Mouse (Mus musculus): ENCODE results near the gene Gng3. TPM values are rescaled to one million over a fixed set of nuclear protein-coding genes. Genes with fewer than 3 reads are reported as not detected.

Gng3 gene
- total RNA-seq, 1 experiment from 2014 or later = not detected

GRCm38 (mm10) chr19:8818801-8819595, 20.0 kb downstream of the Gng3 start, which contains the start of gene Ttc9c:
Gene Ttc9c, minus strand, starts transcription at chr19:8819333.
- ATAC-seq (replicated peaks; ENCODE audit: insufficient number of reproducible peaks, low FRiP score, low TSS enrichment, poor library complexity, severe bottlenecking) = peak; percentile 72

- ATAC-seq (replicated peaks; ENCODE audit: insufficient number of reproducible peaks, low FRiP score, low TSS enrichment, poor library complexity, severe bottlenecking) = no peak
These were observed 20.6 kb downstream of the Gng3 start for GRCm38 (mm10) chr19:8818301-8818798.

- no peak for ATAC-seq (replicated peaks; ENCODE audit: insufficient number of reproducible peaks, low FRiP score, low TSS enrichment, poor library complexity, severe bottlenecking)
These were observed 22.0 kb downstream of the Gng3 start for GRCm38 (mm10) chr19:8817001-8817400.

- ATAC-seq (replicated peaks; ENCODE audit: insufficient number of reproducible peaks, low FRiP score, low TSS enrichment, poor library complexity, severe bottlenecking) = no peak
These were observed 23.2 kb downstream of the Gng3 start for GRCm38 (mm10) chr19:8815812-8816211.

- ATAC-seq (replicated peaks; ENCODE audit: insufficient number of reproducible peaks, low FRiP score, low TSS enrichment, poor library complexity, severe bottlenecking) = peak; percentile 28; the same call in 1 of the 2 replicates
These were observed 32.2 kb downstream of the Gng3 start for GRCm38 (mm10) chr19:8806810-8807209.

- ATAC-seq (replicated peaks; ENCODE audit: insufficient number of reproducible peaks, low FRiP score, low TSS enrichment, poor library complexity, severe bottlenecking) = no peak
These were observed 34.9 kb downstream of the Gng3 start for GRCm38 (mm10) chr19:8803879-8804660.

GRCm38 (mm10) chr19:8803204-8803780, 35.7 kb downstream of the Gng3 start:
- no peak for ATAC-seq (replicated peaks; ENCODE audit: insufficient number of reproducible peaks, low FRiP score, low TSS enrichment, poor library complexity, severe bottlenecking)

GRCm38 (mm10) chr19:8802130-8802821, 36.7 kb downstream of the Gng3 start, which contains the start of gene Zbtb3:
Gene Zbtb3, plus strand, starts transcription at chr19:8802555.
- peak; percentile 91 for ATAC-seq (replicated peaks; ENCODE audit: insufficient number of reproducible peaks, low FRiP score, low TSS enrichment, poor library complexity, severe bottlenecking)

GRCm38 (mm10) chr19:8798947-8799315, 40.1 kb downstream of the Gng3 start:
- no peak for ATAC-seq (replicated peaks; ENCODE audit: insufficient number of reproducible peaks, low FRiP score, low TSS enrichment, poor library complexity, severe bottlenecking)

- peak; percentile 80 for ATAC-seq (replicated peaks; ENCODE audit: insufficient number of reproducible peaks, low FRiP score, low TSS enrichment, poor library complexity, severe bottlenecking)
These were observed 40.6 kb downstream of the Gng3 start, which contains the start of gene Polr2g for GRCm38 (mm10) chr19:8798264-8798946. Gene Polr2g, minus strand, starts transcription at chr19:8798577.

GRCm38 (mm10) chr19:8790171-8790570, 48.8 kb downstream of the Gng3 start:
- ATAC-seq (replicated peaks; ENCODE audit: insufficient number of reproducible peaks, low FRiP score, low TSS enrichment, poor library complexity, severe bottlenecking) = no peak

GRCm38 (mm10) chr19:8789171-8789570, 49.8 kb downstream of the Gng3 start:
- no peak for ATAC-seq (replicated peaks; ENCODE audit: insufficient number of reproducible peaks, low FRiP score, low TSS enrichment, poor library complexity, severe bottlenecking)

- no peak for ATAC-seq (replicated peaks; ENCODE audit: insufficient number of reproducible peaks, low FRiP score, low TSS enrichment, poor library complexity, severe bottlenecking)
These were observed 50.5 kb downstream of the Gng3 start for GRCm38 (mm10) chr19:8788521-8788920.

Other genes with a start within 250 kb of the Gng3 start
- 0.21 TPM in 1 of 3 replicates, not detected in the others for gene Slc22a8, start 247.9 kb downstream of the Gng3 start, total RNA-seq (2017)
- not detected in 3 replicates for gene Slc22a6, start 221.2 kb downstream of the Gng3 start, total RNA-seq (2017)
- not detected in 3 replicates for gene Chrm1, start 175.4 kb downstream of the Gng3 start, total RNA-seq (2017)
- gene Slc3a2, start 115.8 kb downstream of the Gng3 start, total RNA-seq (2017) = 61.4 to 198 TPM (median 77.3 TPM) in 3 replicates
- gene Wdr74, start 103.4 kb downstream of the Gng3 start, total RNA-seq (2017) = 32.5 to 68.4 TPM (median 56.6 TPM) in 3 replicates
- gene 1700092M07Rik, start 98.5 kb downstream of the Gng3 start, total RNA-seq (2017) = 1.9 to 2.8 TPM in 2 of 3 replicates, not detected in the other
- gene Stx5a, start 97.8 kb downstream of the Gng3 start, total RNA-seq (2017) = 105 to 173 TPM (median 138 TPM) in 3 replicates
- 85.6 to 138 TPM (median 127 TPM) in 3 replicates for gene Nxf1, start 82.1 kb downstream of the Gng3 start, total RNA-seq (2017)
- gene Tmem223, start 68.2 kb downstream of the Gng3 start, total RNA-seq (2017) = 10.2 to 19.0 TPM (median 12.6 TPM) in 3 replicates
- gene Tmem179b, start 64.7 kb downstream of the Gng3 start, total RNA-seq (2017) = 86.6 to 115 TPM (median 101 TPM) in 3 replicates
- gene Taf6l, start 52.8 kb downstream of the Gng3 start, total RNA-seq (2017) = 2.0 to 11.4 TPM (median 4.5 TPM) in 3 replicates
- 31.6 to 48.4 TPM (median 47.3 TPM) in 3 replicates for gene Polr2g, start 40.6 kb downstream of the Gng3 start, total RNA-seq (2017)
- 0.85 to 1.2 TPM (median 1.1 TPM) in 3 replicates for gene Zbtb3, start 36.6 kb downstream of the Gng3 start, total RNA-seq (2017)
- 40.1 to 52.8 TPM (median 48.3 TPM) in 3 replicates for gene Ttc9c, start 19.9 kb downstream of the Gng3 start, total RNA-seq (2017)
- 84.4 to 149 TPM (median 101 TPM) in 3 replicates for gene Hnrnpul2, start 19.2 kb downstream of the Gng3 start, total RNA-seq (2017)
- gene AC129217.1, start 9.4 kb downstream of the Gng3 start, total RNA-seq (2017) = 40.4 to 54.5 TPM (median 44.1 TPM) in 3 replicates
- gene Bscl2, start 1.7 kb downstream of the Gng3 start, total RNA-seq (2017) = 25.1 to 34.8 TPM (median 30.9 TPM) in 3 replicates
- 0.10 to 0.78 TPM (median 0.32 TPM) in 3 replicates for gene Lrrn4cl, start 11.6 kb upstream of the Gng3 start, total RNA-seq (2017)
- 200 to 274 TPM (median 220 TPM) in 3 replicates for gene Ubxn1, start 32.3 kb upstream of the Gng3 start, total RNA-seq (2017)
- gene Uqcc3, start 41.7 kb upstream of the Gng3 start, total RNA-seq (2017) = 45.0 to 55.1 TPM (median 54.5 TPM) in 3 replicates
- gene Lbhd1, start 44.5 kb upstream of the Gng3 start, total RNA-seq (2017) = 18.1 to 52.5 TPM (median 21.3 TPM) in 3 replicates
- gene Gm49403, start 44.7 kb upstream of the Gng3 start, total RNA-seq (2017) = not detected in 3 replicates
- gene 1810009A15Rik, start 49.7 kb upstream of the Gng3 start, total RNA-seq (2017) = 62.5 to 90.9 TPM (median 65.3 TPM) in 3 replicates
- gene Gm49416, start 49.7 kb upstream of the Gng3 start, total RNA-seq (2017) = not detected in 3 replicates
- 5.8 to 9.1 TPM (median 7.4 TPM) in 3 replicates for gene Ints5, start 53.8 kb upstream of the Gng3 start, total RNA-seq (2017)
- gene Ganab, start 58.9 kb upstream of the Gng3 start, total RNA-seq (2017) = 57.5 to 87.0 TPM (median 59.6 TPM) in 3 replicates
- gene B3gat3, start 81.2 kb upstream of the Gng3 start, total RNA-seq (2017) = 34.2 to 75.8 TPM (median 50.2 TPM) in 3 replicates
- 2.1 to 7.6 TPM (median 3.6 TPM) in 3 replicates for gene Rom1, start 90.2 kb upstream of the Gng3 start, total RNA-seq (2017)
- gene Eml3, start 90.4 kb upstream of the Gng3 start, total RNA-seq (2017) = 39.3 to 101 TPM (median 62.5 TPM) in 3 replicates
- 129 to 201 TPM (median 158 TPM) in 3 replicates for gene Mta2, start 102.7 kb upstream of the Gng3 start, total RNA-seq (2017)
- 14.8 to 16.9 TPM (median 16.7 TPM) in 3 replicates for gene Tut1, start 114.7 kb upstream of the Gng3 start, total RNA-seq (2017)
- 313 to 352 TPM (median 341 TPM) in 3 replicates for gene Eef1g, start 127.8 kb upstream of the Gng3 start, total RNA-seq (2017)
- gene Ahnak, start 150.1 kb upstream of the Gng3 start, total RNA-seq (2017) = 408 to 1,020 TPM (median 414 TPM) in 3 replicates
- gene Scgb1a1, start 248.8 kb upstream of the Gng3 start, total RNA-seq (2017) = not detected in 3 replicates

Measured in monocyte, adult 5-6 weeks (primary cell).